Mouse (Mus musculus) gastrocnemius, postnatal 10 days (tissue): ENCODE measurements at regions not wholly inside any gene's neighbourhood (a gene's known extent, or its start where the extent isn't known, plus 50 kb on each side); places are given as distances from the start of the nearest gene placed in this dataset.

Experiments
- DNase-seq: peaks from one replicate; pipeline ENCODE4 v3.0.0; 2021; ENCODE audit warnings: mixed read lengths

- no peak for DNase-seq
These were observed 75.5 kb downstream of the Trib2 start for GRCm38 (mm10) chr12:15741219-15741618.

DNA sequence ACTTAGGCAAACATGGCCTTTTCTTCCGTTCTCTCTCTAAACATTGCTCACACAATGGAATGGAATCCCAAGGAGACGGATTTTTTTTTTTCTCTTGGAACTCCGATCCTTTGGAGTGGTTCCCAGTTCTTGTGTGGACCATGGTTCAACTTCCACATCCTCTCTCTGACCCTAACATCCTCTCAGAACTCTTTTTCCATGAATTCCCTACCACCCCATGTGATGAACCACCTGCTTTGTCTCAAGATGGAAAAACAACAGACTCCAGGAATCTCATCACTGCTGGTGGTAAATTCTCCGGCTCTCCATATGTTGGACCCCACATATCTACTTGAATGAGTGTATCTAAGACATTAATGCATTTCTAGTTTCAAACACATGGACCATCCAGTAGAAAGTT, 77.7 kb downstream of the Trib2 start:
- no peak for DNase-seq

DNA sequence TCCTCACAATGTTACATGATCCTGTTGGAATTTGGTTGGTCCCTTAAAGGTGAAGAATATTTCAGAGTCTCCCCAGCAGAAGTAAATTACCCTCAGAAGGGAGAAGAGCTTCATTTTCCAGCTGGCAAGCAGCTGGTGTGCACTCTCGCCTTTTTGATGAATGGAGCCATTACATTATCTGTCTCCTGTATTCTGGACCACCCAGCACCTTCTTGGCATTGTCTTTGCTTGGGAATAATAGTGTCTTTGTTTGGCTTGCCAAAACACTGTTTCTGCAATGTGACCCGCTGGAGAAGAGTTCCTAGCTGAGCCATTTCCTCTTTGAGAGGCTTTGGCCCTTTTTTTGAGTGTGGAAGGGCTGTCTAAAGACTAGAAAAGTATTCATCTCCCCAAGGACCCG, 85.5 kb downstream of the Trib2 start:
- no peak for DNase-seq

GRCm38 (mm10) chr12:15729696-15730095, 87.0 kb downstream of the Trib2 start:
- no peak for DNase-seq

GRCm38 (mm10) chr12:15723529-15723928, 93.2 kb downstream of the Trib2 start:
- no peak for DNase-seq

DNA sequence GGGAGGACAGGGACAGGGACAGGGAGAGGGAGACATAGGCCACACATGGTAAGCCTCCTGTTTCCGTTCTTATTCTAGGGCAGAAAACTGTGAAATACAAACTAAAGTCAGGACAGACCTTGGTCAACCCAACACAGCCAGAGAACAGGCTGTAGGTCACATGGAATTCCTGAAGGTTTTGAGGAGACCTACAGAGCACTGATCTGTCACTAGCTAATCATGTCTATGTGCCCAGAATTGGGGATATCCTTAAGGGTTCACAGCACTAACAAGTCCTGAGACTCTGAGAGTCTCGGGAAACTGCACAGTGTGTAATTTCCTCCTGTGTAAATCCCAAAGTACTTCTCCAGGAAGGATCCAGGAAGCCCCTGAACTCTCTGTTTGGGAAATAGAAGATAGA, 94.6 kb downstream of the Trib2 start:
- no peak for DNase-seq

GRCm38 (mm10) chr12:15720171-15720570, 96.6 kb downstream of the Trib2 start:
- no peak for DNase-seq

DNA sequence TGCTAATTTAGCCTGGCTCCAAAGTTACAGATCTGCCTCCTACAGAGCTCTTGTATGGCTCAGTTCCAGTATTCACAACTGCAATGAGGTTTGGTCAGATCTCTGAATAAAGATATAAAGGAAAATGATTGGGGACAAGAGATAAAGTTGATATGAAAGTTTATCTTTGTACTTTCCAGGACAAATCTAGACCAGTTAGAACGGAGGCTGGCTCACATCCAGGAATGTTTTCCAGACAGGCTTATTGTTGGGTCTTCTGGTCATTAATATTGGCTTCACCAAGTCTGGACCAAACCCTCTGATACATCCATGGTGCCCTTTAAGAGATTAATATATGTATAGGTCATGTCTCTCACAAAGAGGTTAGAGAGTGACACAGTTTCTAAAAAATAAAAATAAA, 97.9 kb downstream of the Trib2 start:
- no peak for DNase-seq

GRCm38 (mm10) chr12:15717989-15718388, 98.7 kb downstream of the Trib2 start:
- no peak for DNase-seq

DNA sequence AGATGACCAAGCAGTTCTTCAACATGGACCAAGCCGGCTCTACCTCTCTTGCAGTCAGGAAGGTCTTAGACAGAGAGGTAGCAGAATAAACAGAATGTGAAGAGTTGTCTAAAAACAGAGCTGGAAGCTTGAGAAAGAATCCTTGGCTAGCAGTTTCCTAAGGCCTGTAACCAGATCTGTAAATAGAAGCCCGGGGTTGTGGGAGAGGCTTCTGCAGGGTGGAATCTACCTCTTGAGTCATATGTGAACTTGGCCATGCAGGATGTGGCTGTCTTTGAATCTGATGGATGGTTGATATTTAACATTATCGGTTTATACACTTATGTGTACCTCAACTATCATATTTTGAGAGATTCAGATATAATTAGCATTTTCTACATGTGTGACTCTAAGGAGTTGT, 99.4 kb downstream of the Trib2 start:
- no peak for DNase-seq

GRCm38 (mm10) chr12:15713623-15714022, 103.1 kb downstream of the Trib2 start:
- DNase-seq = no peak

DNA sequence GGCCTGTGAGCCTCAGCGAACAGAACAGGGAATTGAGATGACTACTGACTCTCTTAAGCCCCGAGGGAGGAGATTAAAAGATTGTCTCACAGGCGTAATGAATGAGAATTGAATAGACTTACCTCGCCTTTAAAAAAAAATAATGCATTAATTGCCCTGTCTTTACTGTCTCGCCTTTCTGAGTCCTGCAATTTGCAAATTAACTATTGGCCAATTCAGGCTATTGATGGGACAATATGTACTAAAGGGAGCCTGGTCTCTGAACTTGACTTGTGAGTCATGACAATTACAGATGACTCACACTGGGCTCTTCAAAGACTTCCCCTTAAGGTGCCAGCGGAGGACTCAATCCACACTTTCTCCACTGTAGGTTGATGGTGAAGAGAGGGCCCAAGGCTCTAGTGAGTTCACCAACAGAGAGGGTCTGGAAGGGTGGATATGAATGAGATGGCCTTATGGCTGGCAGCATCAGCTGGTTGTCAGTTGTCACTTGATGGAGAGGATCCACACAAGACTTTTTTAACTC, 109.1 kb downstream of the Trib2 start:
- DNase-seq = no peak

DNA sequence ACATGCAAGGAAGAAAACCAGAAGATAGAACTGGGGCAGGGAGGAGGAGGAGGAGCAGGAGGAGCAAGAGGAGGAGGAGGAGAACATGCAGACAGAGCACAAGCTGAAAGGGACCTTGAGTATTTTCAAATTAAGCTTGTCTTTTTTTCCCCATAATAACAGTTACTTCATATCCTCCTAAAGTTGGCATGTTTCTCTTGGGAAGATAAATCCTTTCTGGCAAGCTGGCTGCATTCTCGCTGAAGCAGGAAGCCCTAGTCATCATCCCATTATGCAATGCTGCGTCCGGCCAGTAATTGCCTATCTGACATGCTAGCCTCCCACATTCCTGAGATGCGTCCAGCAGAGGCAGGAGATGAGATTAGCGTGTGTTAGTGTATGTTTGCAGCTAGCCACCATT, 112.3 kb downstream of the Trib2 start:
- peak; percentile 31 for DNase-seq

DNA sequence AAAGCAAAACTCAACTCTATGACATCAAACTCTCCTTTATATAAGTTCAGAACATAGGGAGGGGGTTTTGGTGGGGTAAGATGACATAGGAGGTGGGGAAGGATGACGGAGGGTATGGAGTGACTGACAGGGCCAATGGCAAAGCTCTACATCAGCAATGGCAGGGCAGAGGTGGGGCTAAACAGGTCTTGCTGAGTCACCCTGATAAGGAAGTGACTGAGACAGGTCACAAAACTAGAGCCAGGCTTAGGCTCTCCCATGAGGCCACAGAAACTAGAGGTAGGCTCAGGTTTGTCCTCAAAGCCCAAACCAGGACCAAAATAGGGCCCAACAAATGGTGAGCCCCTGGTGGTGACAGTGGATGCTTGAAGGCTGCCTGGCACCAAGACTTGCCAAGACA, 114.6 kb downstream of the Trib2 start:
- DNase-seq = no peak

- peak; percentile 26 for DNase-seq
These were observed 117.9 kb downstream of the Trib2 start for GRCm38 (mm10) chr12:15698829-15699228.

DNA sequence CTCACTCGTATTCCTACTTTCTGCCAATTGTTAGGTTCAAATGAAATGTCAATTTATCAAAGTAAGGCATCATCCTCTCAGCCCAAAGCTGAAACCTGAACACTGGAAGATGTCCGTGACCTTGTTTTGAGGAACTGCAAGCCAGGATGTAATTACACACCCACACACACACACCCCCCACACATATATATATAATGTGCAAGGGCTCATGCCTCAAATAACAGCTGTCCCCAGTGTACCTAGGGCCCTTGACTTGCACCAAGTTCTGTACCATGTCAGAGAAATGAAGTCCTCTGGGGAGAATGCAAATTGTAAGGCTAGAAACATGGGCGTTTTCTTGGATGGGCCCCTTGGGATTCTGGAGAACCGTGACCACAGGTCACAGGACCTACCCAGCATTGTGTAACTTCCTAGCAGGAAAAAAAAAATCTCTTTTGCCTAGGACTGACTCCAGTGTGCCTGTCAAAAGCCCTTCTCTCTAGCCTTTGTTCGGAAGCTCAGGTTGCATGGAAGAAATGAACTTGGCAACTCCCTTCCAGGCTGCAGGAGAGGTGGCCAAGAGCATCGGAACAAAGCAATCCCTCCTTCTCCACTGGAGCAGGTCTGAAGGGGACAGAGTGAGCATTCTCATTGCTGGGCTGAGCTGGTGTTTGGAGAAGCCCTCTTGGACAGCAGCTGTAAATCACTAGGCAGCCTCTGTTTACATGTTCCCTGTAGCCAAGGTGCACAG, 118.5 kb downstream of the Trib2 start:
- DNase-seq = no peak

- no peak for DNase-seq
These were observed 128.4 kb downstream of the Trib2 start for GRCm38 (mm10) chr12:15688342-15688741.

DNA sequence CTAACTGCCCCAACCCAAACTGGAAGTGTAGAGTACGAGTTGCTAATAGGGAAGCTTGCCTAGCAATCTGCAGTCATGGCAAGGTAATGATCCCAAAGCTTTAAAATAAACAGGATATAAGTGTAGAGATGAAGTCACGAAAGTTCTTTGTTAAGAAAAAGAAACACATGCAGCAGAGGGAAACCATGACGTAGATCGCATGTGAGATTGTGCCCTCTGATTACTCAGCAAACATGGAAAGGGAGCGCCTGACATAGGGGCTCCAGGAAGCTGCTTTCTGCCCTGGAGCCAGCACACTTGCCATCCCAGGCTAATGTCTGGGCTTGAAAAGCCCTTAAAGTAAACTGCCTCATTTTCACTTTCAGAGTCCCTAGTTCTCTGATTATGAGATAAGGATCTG, 132.4 kb downstream of the Trib2 start:
- DNase-seq = no peak

GRCm38 (mm10) chr12:15681678-15682355, 134.9 kb downstream of the Trib2 start:
- DNase-seq = no peak

DNA sequence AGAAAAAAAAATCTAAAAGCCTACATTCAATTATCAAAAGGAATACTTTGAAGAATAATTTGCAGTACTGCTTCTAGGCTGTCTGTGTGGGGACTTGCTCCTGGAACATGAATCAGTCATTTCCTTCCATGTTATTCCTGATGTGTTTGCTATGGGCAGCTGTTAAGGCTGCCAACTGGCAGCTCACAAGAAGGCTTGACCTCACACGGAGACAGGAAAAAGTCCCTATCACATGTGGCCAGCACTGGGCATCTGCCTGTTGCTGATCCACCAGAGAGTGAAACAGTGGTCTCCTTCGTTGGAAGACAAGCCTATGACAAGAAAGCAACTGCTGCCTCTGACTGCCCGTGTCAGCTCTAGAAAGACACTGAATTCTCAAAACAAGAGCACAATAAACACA, 140.6 kb downstream of the Trib2 start:
- no peak for DNase-seq

GRCm38 (mm10) chr12:15659755-15660154, 157.0 kb downstream of the Trib2 start:
- DNase-seq = no peak

DNA sequence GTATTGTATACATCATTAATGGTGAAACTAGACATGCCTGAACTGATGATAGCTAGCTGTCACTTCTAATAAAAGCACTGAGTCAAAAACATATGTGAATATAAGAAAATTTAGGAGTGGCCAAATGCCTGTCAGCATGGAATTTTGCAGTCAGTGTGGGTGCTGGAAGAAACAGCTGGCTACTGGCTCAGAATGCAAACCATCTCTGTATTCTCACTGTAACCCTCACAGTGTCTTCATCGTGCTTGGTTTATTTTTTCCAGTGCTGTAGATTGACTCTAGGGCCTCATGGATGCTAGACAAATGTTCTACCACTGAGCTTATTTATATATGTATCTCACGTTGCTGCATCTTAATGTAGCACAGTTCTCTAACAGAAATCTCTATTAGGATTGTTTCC, 157.4 kb downstream of the Trib2 start:
- no peak for DNase-seq

- no peak for DNase-seq
These were observed 158.9 kb downstream of the Trib2 start for GRCm38 (mm10) chr12:15657748-15658251.

GRCm38 (mm10) chr12:15654585-15654984, 162.1 kb downstream of the Trib2 start:
- DNase-seq = no peak
